ENCODE assay signal across 27 mouse cellular contexts in the genomic region with DNA sequence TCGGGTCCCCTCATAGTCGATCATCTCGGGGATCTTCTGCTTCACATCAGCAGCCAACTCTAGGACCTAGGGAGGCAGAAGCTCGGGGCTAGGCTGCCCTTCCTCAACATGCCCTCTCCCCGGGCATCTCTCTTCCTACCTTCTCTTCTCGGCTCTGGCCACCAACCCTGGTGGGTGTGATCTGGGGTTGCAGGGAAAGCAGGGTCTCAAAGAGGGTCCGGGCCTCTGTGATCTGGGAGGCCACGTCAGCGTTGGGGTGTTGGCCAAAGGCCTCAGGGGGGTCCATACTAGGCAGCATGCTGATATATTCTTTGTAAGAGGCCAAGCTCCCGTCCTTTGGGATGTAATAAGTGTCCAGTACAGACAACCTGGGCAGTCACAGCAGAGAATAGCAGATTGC.
"Had no signal": no experiment of that assay in that cellular context is flagged by ENCODE, and none has a peak within 500 bp of the region (broad histone marks: within the 10 kb centered on the region; RNA-seq: fewer than 3 reads in every experiment).

No protein-coding gene starts in this region.

- H3K4me2 ChIP-seq: heart, embryonic 12.5 days; hindbrain, embryonic 12.5 days; hindbrain, embryonic 14.5 days; kidney, embryonic 15.5 days; limb, embryonic 13.5 days; limb, embryonic 15.5 days; liver, embryonic 12.5 days had no signal

- H3K36me3 ChIP-seq: heart, embryonic 10.5 days; heart, embryonic 12.5 days; hindbrain, embryonic 10.5 days; hindbrain, embryonic 12.5 days; kidney, embryonic 15.5 days; limb, embryonic 13.5 days; limb, embryonic 15.5 days; liver, embryonic 12.5 days had no signal

- H3K9me3 ChIP-seq: heart, embryonic 10.5 days; heart, embryonic 12.5 days; hindbrain, embryonic 10.5 days; hindbrain, embryonic 12.5 days; kidney, embryonic 15.5 days; limb, embryonic 13.5 days; limb, embryonic 15.5 days; liver, embryonic 12.5 days had no signal

- DNase-seq: gastrocnemius, adult 2 months; gastrocnemius, postnatal 10 days; gastrocnemius, postnatal 25 days; heart, adult 2 months; heart, postnatal 10 days; heart, postnatal 4 days; kidney, adult 11 months; kidney, adult 2 months; kidney, adult 9 months; kidney, postnatal 14 days; kidney, postnatal 36 days; layer of hippocampus, adult 9-11 months; layer of hippocampus, postnatal 36 days; left cerebral cortex, postnatal 4 days had no signal

- H3K4me3 ChIP-seq: gastrocnemius, adult 2 months; heart, adult 2 months; heart, embryonic 10.5 days; heart, embryonic 12.5 days; hindbrain, embryonic 10.5 days; hindbrain, embryonic 12.5 days; kidney, embryonic 15.5 days; limb, embryonic 13.5 days; limb, embryonic 15.5 days; liver, embryonic 12.5 days had no signal

- H3K9ac ChIP-seq: heart, embryonic 12.5 days; hindbrain, embryonic 12.5 days; hindbrain, embryonic 14.5 days; kidney, embryonic 15.5 days; limb, embryonic 13.5 days; limb, embryonic 15.5 days; liver, embryonic 12.5 days; liver, embryonic 14.5 days had no signal

- ATAC-seq: hindbrain, embryonic 16.5 days; inflammation-experienced regulatory T-cells, adult 6 months; liver, embryonic 12.5 days had no signal

- H3K27ac ChIP-seq: gastrocnemius, adult 2 months; heart, adult 2 months; heart, embryonic 10.5 days; hindbrain, embryonic 10.5 days; hindbrain, embryonic 12.5 days; hindbrain, embryonic 14.5 days; kidney, embryonic 15.5 days; kidney, postnatal 0 days; limb, embryonic 13.5 days; limb, embryonic 15.5 days; liver, embryonic 12.5 days; liver, embryonic 14.5 days had no signal
